Mouse (Mus musculus) liver, postnatal 0 days (tissue): ENCODE measurements around the gene Rnf152.

ENCODE experiments used
- CTCF ChIP-seq: sonication (generic); IDR thresholded peaks from 2 replicates; pipeline ENCODE4 v1.5.1; 2016; ENCODE audit warnings: antibody characterized with exemption, low read depth
- EP300 ChIP-seq: IDR thresholded peaks from 2 replicates; pipeline ENCODE4 v1.6.1; 2016; ENCODE audit warnings: antibody characterized with exemption, low read depth, mild to moderate bottlenecking

DNA sequence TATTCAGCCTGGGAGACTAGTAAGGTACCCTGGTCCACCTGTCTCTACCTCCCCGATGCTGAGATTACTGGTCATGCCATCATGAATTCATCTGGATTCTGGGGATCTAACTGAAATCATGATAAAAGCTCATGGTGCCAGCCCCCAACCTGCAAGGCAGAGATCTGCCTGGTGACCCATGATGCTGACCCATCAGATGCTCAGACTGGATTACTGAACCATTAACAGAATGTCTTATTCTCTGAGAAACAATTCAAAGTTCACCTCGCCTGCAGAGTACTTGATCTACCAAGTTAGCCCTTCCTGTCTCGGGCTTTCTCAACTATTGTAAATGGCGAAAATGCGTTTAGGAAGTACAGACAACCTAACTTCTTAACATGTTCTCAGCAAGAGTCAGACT, 20.4 kb downstream of the Rnf152 start:
- TF ChIP-seq CTCF (no peak), EP300 (no peak)
